Mouse (Mus musculus) liver, postnatal 0 days (tissue): ENCODE data around the gene Exoc2.

Source experiments
- CTCF ChIP-seq: sonication (generic); IDR thresholded peaks from 2 replicates; pipeline ENCODE4 v1.5.1; 2016; ENCODE audit warnings: antibody characterized with exemption, low read depth
- EP300 ChIP-seq: IDR thresholded peaks from 2 replicates; pipeline ENCODE4 v1.6.1; 2016; ENCODE audit warnings: antibody characterized with exemption, low read depth, mild to moderate bottlenecking

DNA sequence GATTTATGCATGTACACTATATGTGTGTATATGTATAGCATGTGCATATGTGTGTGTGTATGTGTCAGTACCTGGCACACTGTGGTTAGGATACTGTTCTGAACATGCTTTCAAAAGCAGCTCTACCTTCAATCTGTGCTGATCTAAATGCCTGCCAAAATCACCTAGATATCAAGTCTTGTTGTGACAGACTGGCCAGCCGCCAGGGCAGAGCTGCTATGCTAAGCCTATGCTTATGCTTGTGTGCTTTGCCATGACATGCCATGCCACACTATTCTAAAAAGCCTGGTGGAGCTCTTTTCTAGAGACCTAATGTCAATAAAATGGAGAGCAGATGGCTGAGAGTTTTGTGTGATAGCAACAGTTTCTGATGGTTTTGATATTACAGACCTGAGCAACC, 94.0 kb downstream of the Exoc2 start:
- no peak for TF ChIP-seq CTCF
- no peak for TF ChIP-seq EP300
